Mouse (Mus musculus) mouse trophoblast stem cell (cell line): ENCODE measurements around the gene Mgat4d.
"Not testable (repeated sequence)": the region's sequence is repeated elsewhere in the genome, so short reads cannot be mapped to it uniquely, and the experiment has no call there.

Source experiments
- in situ Hi-C, 2 experiments: fragments of 300-500 bp; cut with MseI, MboI; formaldehyde crosslinking; loops; 2 replicates in 1 of 2; 3 replicates in 1 of 2; pipeline ENCODE4 v1.15.1; 2025

Mgat4d gene

GRCm38 (mm10) chr8:83390006-83390701 lies 41.9 kb downstream of the Mgat4d start:
- in situ Hi-C loops: no loop called here

- in situ Hi-C loops: no loop called here
Observed at GRCm38 (mm10) chr8:83392521-83392920, 44.2 kb downstream of the Mgat4d start.

- in situ Hi-C loops: no loop called here
Observed at GRCm38 (mm10) chr8:83394325-83394724, 46.1 kb downstream of the Mgat4d start.

- in situ Hi-C loops: no loop called here
Observed at GRCm38 (mm10) chr8:83396680-83397079, 48.4 kb downstream of the Mgat4d start.

GRCm38 (mm10) chr8:83397726-83398125 lies 49.5 kb downstream of the Mgat4d start:
- in situ Hi-C loops: no loop called here

GRCm38 (mm10) chr8:83405548-83405947 lies 57.3 kb downstream of the Mgat4d start:
- in situ Hi-C loops: no loop called here

GRCm38 (mm10) chr8:83406836-83407235 lies 58.6 kb downstream of the Mgat4d start:
- in situ Hi-C loops: no loop called here

GRCm38 (mm10) chr8:83408496-83408895 lies 60.2 kb downstream of the Mgat4d start:
- in situ Hi-C loops: no loop called here

- in situ Hi-C loops: no loop called here
Observed at GRCm38 (mm10) chr8:83416878-83417277, 68.6 kb downstream of the Mgat4d start.

GRCm38 (mm10) chr8:83417970-83418369 lies 69.7 kb downstream of the Mgat4d start:
- in situ Hi-C loops: no loop called here

- in situ Hi-C loops: no loop called here
Observed at GRCm38 (mm10) chr8:83418805-83419516, 70.7 kb downstream of the Mgat4d start.

GRCm38 (mm10) chr8:83421354-83421753 lies 73.1 kb downstream of the Mgat4d start:
- in situ Hi-C loops: no loop called here

- in situ Hi-C loops: no loop called here
Observed at GRCm38 (mm10) chr8:83423032-83423825, 75.0 kb downstream of the Mgat4d start.

- in situ Hi-C loops: no loop called here
Observed at GRCm38 (mm10) chr8:83425202-83425601, 76.9 kb downstream of the Mgat4d start.

GRCm38 (mm10) chr8:83426104-83426759 lies 78.0 kb downstream of the Mgat4d start:
- in situ Hi-C loops: no loop called here

- in situ Hi-C loops: no loop called here
Observed at GRCm38 (mm10) chr8:83426949-83427348, 78.7 kb downstream of the Mgat4d start.

- in situ Hi-C loops: not testable (repeated sequence)
Observed at GRCm38 (mm10) chr8:83428621-83429020, 80.3 kb downstream of the Mgat4d start.

GRCm38 (mm10) chr8:83429071-83429524 lies 80.8 kb downstream of the Mgat4d start:
- in situ Hi-C loops: no loop called here
